Mouse (Mus musculus) gastrocnemius, postnatal 4 days (tissue): ENCODE measurements around the gene Cacng7. TPM values are rescaled to one million over a fixed set of nuclear protein-coding genes. Genes with fewer than 3 reads are reported as not detected.
A peak's percentile ranks its signal among the peaks of the same experiment; 100 is the strongest.
"Not testable (repeated sequence)": the region's sequence is repeated elsewhere in the genome, so short reads cannot be mapped to it uniquely, and the experiment has no call there.

Experiments used
- DNase-seq, 2 experiments: peaks; one replicate each; pipeline ENCODE4 v3.0.0; 2021 to 2022; ENCODE audit warnings: low spot score in 2 of 2, mixed read lengths in 2 of 2
- microRNA-seq: library from miRNA; unstranded; fragments of <30 nt; microRNA quantifications from one replicate; pipeline ENCODE4 v1.2.0, GENCODE M21; 2021
- total RNA-seq, 2 experiments: library from RNA; stranded (reverse); gene quantifications; 2 replicates each; pipeline ENCODE4 v1.2.3; 2021

Gene Cacng7
- total RNA-seq, 2 experiments from 2014 or later, result 18.9 to 20.5 TPM

- no peak for DNase-seq
These were observed 55.0 kb downstream of the Cacng7 start for GRCm38 (mm10) chr7:3387761-3388160.

- no peak for DNase-seq
These were observed 56.1 kb downstream of the Cacng7 start for GRCm38 (mm10) chr7:3388885-3389284.

- no peak for DNase-seq
These were observed 57.0 kb downstream of the Cacng7 start for GRCm38 (mm10) chr7:3389444-3390412.

DNA sequence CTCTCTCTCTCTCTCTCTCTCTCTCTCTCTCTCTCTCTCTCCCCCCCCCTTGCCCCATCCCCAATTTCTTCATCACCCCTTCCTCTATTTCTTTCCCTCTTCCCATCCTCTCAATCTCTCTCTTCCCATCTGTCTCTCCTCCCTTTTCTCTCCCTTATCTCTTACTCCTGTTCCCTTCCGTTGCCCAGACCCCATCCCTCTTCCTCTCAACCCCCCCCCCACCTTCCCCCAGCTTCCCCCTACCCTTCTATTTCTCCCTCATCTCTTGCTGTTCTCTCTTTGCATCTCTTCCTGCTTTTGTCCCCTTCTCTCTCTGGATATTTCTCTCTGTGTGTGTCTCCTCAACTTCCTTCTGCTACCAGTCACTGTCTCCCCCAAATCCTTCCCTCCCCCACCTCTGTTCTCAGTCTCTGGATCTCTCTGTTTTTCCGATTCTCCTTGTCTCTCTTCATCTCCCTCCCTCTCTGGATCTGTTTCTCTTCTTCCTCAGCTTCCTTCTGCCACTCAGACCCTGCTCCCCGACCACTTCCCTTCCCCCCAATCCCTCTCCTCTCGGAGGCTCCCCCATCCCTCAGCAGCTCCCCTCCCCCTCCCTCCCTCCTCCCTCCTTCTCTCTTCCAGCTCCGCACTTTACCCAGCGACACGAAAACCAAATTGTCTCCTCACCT is 57.8 kb downstream of the Cacng7 start, which contains the start of gene Cacng8:
Gene Cacng8 (plus strand): TSS at position 271 of the 668 bp plus-strand sequence.
- DNase-seq, result no peak

GRCm38 (mm10) chr7:3391081-3391451 is 58.3 kb downstream of the Cacng7 start:
- no peak for DNase-seq

DNA sequence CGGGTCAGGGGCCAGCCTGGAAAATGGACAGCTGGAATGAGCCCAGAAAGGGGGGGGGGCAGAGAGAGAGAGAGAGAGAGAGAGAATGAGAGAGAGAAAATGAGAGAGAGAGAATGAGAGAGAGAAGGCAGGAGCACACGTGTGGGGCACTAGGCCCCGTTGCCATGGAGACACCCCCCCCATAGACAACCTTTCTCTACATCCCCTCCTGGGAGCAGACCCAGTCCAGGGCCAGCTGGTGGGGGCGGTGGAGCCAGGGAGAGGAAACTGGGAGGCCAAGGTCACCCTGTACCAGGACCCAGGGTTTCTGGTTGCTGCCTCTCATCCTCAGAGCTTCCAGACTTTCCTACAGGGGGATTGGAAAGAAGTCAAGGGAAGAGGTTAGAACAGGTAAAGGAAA is 59.1 kb downstream of the Cacng7 start:
- DNase-seq, result no peak

DNA sequence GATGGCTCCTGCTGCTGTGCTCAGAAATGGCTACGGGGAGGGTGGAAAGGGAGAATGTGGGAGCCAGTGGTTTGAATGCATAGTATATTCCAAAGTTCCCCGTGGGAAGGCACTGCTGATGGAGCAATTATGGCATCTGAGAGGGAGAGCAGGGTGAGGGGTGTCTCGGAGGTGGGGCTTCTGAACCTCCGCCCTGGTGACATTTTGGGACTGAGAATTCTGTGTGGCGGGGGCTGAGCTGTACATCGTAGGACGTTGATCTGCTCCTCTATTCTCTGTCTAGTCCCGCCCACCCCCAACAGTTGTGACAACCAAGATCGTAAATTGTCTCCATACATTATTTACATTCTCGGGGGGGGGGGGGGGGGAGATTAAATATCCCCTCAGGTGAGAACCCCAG is 64.6 kb downstream of the Cacng7 start:
- DNase-seq, result no peak

DNA sequence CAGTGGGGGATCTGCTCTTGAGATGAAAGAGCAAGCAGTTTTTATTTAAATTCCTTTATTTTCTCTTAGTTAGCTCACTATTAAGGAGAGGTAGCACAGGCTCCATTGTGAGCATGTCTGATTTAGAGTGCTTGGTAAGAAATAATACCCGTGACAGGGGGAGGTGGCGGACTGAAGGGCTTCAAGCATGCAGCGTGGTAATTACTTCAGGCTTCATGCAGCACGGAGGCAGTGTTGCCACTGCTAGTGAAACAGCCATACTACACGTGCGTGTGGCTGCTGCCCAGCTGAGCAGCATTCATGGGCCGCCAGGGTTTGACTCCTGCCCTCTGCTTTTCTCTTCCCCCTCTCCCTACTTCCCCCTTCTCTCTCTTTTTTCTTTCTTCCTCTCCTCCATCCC is 65.0 kb downstream of the Cacng7 start:
- DNase-seq, result no peak

GRCm38 (mm10) chr7:3398363-3398762 is 65.6 kb downstream of the Cacng7 start:
- not testable (repeated sequence) for DNase-seq

DNA sequence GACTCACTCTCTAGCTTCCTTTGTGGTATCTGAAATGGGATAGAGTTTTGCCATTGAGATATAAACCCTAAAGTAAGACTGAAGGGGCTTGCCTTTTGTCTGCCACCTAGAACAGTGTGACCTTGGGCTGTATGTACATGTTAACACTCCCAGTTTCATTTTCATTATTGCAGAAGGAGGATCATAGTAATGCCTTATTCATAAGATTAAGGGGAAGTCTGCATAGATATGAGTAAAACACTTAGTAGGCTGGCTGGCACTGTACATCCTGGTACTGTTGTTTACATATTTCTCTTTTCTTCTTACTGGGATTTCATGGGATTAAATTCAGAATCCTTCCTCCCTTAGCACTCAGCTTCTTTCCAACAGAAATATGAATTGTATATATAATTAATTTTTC is 67.2 kb downstream of the Cacng7 start:
- DNase-seq, result no peak

DNA sequence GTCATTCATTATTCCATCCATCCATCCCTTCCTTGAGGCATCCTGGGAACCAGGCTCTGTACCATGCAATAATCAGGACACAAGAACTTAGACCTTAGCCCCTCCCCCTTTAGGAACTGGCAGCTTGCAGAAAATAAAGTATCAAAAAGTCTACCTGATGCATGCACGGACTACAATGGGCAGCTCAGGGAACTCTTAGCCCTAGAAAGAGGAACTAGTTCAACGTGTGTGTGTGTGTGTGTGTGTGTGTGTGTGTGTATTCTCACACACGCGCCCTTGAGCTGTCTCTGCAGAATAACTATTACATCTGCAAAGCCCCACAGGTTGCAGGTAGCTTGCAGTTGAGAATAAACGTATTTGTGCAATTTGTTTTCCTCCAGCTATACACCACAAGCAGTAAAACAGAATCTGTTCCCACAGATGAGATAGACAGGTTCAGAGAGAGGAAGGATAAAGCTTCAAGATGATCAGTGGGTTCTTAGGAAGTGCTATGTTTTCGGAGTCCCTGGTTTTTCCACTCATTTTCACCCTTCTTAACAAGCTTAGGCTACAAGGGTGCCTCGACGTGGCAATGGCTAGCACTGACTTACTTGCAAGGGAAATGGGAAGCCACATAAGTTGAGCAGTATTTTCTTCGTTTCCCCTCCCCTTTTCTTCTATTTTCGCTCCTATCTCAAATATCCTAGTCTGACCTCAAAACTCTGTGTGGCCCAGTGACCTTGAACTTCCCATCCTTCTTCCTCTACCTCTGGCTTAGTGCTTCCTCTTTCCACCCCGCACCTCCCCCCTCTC is 77.2 kb downstream of the Cacng7 start:
- no peak for DNase-seq

GRCm38 (mm10) chr7:3411160-3411941 is 78.6 kb downstream of the Cacng7 start:
- no peak for DNase-seq

GRCm38 (mm10) chr7:3412036-3412435 is 79.3 kb downstream of the Cacng7 start:
- no peak for DNase-seq

GRCm38 (mm10) chr7:3414888-3415287 is 82.1 kb downstream of the Cacng7 start:
- DNase-seq, result peak; percentile 22 to 38

DNA sequence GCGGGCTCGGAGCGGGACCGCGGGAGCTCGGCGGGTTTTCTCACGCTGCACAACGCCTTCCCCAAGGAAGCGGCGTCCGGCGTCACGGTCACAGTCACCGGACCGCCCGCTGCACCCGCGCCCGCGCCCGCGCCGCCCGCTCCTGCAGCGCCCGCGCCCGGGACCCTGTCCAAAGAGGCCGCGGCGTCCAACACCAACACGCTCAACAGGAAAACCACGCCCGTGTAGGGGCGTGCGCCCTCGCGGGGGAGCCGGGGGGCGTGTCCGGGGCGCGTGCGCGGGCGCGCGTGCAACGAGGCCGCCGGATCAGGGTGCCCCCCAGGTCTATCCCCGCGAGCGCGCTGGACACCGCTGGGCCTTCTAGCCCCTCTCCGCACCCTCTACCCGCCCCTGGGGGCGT is 82.6 kb downstream of the Cacng7 start:
- peak in 1 of 2 experiments; percentile 24 for DNase-seq

Small RNA genes lying within 50 kb of the gene (microRNA-seq; reads per million reads assigned to microRNA genes)
- gene Gm23450, result 1.1 reads per million

Other genes starting within 250 kb of the Cacng7 start
- gene AU018091, start 163.8 kb upstream of the Cacng7 start, total RNA-seq, result not detected
- not detected for gene Nlrp12, start 83.2 kb upstream of the Cacng7 start, total RNA-seq
- 100 to 1,000 TPM; 195 to 196 TPM for gene Myadm, start 43.9 kb upstream of the Cacng7 start, total RNA-seq
- 1 to 10 TPM; 2.5 to 4.6 TPM for gene Prkcg, start 43.8 kb upstream of the Cacng7 start, total RNA-seq
- not detected for gene Cacng8, start 57.7 kb downstream of the Cacng7 start, total RNA-seq
- 10 to 100 TPM; 76.0 to 76.4 TPM for gene Cacng6, start 91.2 kb downstream of the Cacng7 start, total RNA-seq
- gene Tarm1, start 169.7 kb downstream of the Cacng7 start, total RNA-seq, result under 1 TPM; 0.32 to 0.52 TPM